Mouse (Mus musculus): ENCODE measurements around the gene Stmn1. TPM values are rescaled to one million over a fixed set of nuclear protein-coding genes. Genes with fewer than 3 reads are reported as not detected.
"Not testable (repeated sequence)": the region's sequence is repeated elsewhere in the genome, so short reads cannot be mapped to it uniquely, and the experiment has no call there.

Stmn1 gene
- total RNA-seq, 2 experiments from 2014 or later = 1,050 to 1,137 TPM

- no peak for DNase-seq (ENCODE audit: low spot score in 2 of 2)
Measured at GRCm38 (mm10) chr4:134484231-134484630, 16.1 kb downstream of the Stmn1 start.

- no peak for DNase-seq (ENCODE audit: low spot score in 2 of 2)
Measured at GRCm38 (mm10) chr4:134485151-134485900, 17.2 kb downstream of the Stmn1 start.

DNA sequence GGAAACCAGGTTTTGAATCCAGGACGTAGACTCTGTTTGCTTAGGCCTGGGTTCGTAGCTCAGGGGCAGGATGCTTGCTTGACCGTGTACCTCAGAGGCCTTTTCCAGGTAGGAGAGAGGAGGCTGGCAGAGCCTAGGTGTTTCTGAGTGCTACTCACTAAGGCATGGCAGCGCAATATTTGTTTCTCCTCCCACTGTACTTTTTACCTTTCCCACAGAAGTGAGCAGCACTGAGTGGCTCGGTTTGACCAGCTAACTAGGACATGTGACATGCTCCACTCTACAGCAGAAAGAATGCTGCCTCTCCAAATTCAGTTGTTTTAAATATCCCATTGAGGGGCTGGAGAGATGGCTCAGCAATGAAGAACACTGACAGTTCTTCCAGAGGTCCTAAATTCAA is 20.1 kb downstream of the Stmn1 start:
- no peak for DNase-seq (ENCODE audit: low spot score in 2 of 2)

DNA sequence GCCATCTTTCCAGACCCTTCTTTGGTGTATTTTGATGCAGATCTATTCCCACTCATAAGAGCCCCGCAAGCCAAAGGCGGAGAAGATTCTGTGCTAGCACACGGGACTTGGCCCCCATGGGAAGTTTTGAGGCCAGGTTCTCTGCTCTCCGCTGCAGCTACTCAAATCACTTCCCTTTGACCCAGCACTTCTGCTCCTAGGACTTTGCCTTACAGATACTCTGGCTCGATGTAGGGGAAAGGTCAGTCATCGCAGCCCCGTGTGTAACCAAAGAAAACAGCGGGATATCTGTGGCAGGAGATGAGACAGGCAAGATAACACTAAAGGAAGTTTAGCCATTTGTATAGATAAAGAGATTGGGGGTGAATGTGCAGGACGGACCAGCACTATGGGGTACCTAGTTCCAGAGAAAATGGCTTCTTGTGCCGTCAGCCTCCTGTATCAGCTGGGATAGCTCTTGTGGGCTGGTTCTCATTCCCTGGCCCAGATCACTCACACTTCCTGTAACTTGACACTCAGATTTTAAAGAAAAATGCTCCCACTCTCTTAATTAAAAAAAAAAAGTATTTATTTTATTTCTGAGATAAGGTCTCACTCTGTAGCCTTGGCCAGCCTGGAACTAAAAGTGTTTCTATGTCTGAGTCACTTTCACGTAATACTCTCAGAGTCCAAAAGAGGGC is 22.0 kb downstream of the Stmn1 start:
- no peak for DNase-seq (ENCODE audit: low spot score in 2 of 2)

DNA sequence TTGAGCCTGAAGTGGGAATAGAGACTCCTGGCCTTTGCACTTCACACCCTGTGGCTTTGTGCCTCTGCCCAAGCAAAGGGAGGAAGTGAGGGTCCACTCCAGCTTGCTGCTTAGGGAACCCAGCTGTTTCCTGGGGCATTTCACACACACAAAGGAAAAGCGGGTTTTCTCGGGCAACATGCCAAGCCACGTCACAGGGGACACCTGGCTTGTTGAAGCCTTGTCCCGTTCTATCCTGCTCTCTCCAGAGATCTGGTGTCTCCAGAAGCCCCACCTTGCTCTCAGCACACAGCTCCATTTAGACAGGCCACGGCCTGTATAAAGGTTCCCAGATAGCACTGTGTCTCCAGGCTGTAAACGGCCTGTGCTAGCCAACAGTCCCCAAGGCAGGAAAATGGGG is 23.6 kb downstream of the Stmn1 start:
- no peak for DNase-seq (ENCODE audit: low spot score in 2 of 2)

DNA sequence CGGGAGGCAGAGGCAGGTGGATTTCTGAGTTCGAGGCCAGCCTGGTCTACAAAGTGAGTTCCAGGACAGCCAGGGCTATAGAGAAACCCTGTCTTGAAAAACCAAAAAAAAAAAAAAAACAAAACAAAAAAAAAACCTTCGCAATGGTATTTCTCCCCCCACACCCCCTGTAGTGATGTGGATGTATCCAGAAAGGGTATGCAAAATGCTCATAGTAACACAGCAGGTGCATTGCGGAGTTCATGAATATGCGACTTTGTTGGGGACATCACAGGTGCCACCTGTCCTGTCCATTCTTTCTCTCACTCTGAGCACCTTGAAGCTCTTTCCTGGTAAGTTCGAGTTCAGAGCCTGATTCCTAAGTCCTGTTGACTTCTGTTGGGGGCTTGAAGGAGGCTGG is 26.0 kb downstream of the Stmn1 start:
- not testable (repeated sequence) for DNase-seq (ENCODE audit: low spot score in 2 of 2)

DNA sequence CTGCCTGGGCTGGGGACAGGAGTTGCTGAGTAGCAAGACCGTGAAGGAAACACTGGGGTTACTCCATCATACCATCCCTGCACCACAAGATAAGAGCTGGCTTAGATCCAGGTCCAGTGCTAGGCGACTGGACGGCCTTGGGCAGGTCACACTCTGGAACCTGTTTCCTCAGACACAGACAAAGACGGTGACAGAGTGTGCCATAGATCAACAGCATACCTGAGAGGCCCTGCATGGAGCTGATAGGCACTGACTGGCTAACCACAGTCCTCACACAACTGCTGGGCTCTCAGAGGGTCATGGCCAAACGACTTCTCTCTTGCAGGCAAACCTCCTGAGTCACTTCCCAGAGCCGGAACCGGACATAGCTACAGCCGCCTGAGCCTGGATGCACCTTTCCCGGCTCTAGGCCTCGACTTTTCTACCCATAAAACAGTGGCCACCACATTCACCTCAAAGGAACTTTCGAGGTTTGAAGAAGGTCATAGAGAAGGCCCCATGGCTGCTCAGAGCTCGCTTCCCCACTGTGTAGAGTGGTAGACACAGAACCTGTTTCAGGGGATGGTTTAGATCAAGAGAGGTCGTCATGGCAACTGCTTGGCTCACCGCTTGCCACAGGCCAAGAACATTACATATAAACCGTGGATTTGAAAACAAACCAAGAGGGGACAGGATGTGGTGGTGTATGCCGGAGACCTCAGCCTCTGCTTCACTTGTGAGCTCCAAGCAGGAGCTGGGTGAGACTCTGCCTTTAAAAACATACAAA is 26.8 kb downstream of the Stmn1 start:
- DNase-seq (ENCODE audit: low spot score in 2 of 2) = no peak

DNA sequence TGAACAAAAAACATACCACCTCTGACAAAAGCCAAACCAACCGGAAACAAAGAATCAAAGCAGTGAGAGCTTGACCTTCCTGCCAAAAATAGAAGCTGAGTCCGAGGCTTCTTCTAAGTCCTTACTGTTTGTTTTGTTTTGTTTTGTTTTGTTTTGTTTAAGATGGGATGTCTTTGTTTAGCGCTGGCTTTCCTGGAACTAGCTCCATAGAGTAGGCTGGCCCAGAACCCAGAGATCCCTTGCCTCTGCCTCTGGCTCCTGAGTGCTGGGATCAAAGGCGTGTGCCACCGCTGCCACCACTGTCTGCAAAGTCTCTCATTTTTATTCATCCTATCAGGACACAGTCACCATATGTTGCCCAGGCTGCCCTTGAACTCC is 27.4 kb downstream of the Stmn1 start:
- no peak for DNase-seq (ENCODE audit: low spot score in 2 of 2)

GRCm38 (mm10) chr4:134496595-134497210 is 28.6 kb downstream of the Stmn1 start, which contains the start of gene Paqr7:
TSS of gene Paqr7 (plus strand) at chr4:134496697.
- DNase-seq (ENCODE audit: low spot score in 2 of 2) = peak; percentile 63 to 79

- DNase-seq (ENCODE audit: low spot score in 2 of 2) = no peak
Measured at GRCm38 (mm10) chr4:134497223-134497622, 29.1 kb downstream of the Stmn1 start.

DNA sequence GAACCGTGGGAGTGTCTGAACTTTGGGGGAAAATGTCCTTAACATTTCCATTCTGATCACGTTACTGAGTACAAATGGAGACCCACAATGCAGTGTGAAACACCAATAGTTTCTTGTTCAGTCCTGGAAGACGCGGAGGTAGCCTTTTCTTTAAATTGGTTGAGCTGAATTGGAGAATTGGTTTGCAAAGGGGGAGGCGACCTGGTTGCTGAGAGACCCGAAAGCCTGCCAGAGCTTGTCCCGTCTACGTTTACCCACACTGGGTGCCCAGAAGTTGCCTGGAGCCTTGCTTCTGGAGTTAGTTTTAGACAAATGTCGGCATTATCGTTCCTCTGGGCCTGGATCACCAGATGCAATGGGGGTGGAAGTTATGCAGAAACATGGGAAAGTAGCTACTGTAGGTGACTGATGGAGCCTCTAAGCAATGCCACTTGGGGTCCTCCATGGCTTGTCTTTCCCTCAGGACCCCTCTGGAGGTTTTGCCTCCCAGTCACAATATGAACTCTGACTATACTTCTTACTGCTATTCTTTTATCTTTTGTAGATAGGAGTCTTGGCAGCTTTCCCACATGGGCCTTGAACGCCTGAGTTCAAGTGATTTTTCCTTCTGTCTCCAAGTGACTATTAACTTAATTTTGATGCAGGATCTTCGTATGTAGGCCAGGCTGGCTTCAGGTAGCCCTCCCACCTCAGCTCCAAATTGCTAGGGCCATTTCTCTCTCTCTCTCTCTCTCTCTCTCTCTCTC is 30.0 kb downstream of the Stmn1 start:
- DNase-seq (ENCODE audit: low spot score in 2 of 2) = no peak

GRCm38 (mm10) chr4:134498983-134499382 is 30.9 kb downstream of the Stmn1 start:
- DNase-seq (ENCODE audit: low spot score in 2 of 2) = not testable (repeated sequence)

DNA sequence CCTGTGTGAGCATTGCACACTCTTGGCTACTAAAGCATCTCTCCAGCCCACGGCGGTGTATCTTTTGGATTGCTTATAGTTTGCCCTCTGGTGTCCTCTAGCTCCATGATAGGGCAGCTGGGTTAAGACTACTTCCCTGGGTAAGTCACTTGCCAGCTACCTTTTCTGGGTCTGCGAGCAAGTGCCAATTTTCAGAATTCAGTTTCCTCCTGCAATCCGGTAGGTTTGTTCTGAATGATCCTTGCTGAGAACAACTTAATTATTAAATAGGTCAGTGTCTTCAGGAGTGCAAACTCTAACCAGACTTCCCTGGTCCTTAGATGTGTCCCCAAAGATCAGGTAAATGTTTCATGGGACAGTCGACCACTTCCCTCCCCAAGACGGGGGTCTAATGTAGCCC is 33.0 kb downstream of the Stmn1 start:
- no peak for DNase-seq (ENCODE audit: low spot score in 2 of 2)

DNA sequence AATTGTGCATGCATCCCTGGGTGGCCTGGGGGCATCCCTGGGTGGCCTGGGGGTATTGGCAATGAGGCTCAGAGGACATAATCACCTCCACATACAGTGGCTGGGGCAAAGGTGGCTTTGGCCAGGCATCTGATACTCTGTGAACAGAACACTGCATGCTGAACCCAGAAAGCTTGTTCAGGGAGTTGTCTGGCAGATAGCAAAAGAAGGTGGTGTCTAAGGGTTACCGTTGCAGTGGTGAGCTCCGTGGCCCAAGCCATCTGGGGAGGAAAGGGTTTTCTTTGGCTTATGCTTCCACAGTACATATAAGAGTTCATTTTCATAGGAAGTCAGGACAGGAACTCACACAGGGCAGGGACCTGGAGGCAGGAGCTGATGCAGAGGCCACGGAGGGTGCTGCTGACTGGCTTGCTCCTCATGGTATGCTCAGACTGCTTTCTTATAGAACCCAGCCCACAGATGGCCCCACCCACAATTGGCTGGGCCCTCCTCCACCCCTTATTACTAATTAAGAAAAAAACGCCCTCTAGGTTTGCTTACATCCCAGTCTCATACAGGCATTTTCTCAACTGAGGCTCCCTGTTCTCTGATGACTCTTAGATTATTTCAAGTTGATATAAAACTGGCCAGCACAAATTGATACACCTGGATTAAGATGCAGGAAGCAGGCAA is 35.7 kb downstream of the Stmn1 start:
- DNase-seq (ENCODE audit: low spot score in 2 of 2) = no peak

GRCm38 (mm10) chr4:134505303-134505789 is 37.2 kb downstream of the Stmn1 start:
- DNase-seq (ENCODE audit: low spot score in 2 of 2) = no peak

DNA sequence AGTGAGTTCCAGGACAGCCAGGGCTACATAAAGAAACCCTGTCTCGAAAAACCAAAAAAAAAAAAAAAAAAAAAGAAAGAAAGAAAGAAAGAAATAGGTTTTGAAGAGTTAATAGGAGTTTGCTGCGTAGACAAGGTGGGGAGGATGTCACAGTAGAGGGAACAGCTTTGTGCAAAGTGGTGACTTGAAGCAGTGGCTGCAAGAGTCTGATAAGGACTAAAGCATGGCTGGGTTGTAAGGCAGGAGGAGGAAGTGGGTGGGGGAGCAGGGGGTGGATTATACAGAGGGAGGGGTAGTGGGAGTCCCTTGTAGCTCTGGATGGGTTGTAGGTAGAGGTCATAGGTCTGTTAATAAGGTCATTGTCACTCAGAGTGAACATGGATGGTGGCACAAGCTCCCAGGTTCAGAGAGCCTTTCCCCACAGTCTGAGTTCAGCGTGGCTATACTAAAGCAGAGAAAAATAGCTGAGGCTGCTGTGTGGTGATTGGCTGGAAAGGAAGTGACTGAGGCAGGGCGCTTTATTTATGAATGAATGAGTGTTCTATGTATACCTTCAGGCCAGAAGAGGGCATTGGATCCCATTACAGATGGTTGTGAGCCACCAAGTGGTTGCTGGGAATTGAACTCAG is 38.0 kb downstream of the Stmn1 start:
- no peak for DNase-seq (ENCODE audit: low spot score in 2 of 2)

GRCm38 (mm10) chr4:134506713-134507112 is 38.6 kb downstream of the Stmn1 start:
- no peak for DNase-seq (ENCODE audit: low spot score in 2 of 2)

- no peak for DNase-seq (ENCODE audit: low spot score in 2 of 2)
Measured at GRCm38 (mm10) chr4:134510396-134510795, 42.3 kb downstream of the Stmn1 start.

DNA sequence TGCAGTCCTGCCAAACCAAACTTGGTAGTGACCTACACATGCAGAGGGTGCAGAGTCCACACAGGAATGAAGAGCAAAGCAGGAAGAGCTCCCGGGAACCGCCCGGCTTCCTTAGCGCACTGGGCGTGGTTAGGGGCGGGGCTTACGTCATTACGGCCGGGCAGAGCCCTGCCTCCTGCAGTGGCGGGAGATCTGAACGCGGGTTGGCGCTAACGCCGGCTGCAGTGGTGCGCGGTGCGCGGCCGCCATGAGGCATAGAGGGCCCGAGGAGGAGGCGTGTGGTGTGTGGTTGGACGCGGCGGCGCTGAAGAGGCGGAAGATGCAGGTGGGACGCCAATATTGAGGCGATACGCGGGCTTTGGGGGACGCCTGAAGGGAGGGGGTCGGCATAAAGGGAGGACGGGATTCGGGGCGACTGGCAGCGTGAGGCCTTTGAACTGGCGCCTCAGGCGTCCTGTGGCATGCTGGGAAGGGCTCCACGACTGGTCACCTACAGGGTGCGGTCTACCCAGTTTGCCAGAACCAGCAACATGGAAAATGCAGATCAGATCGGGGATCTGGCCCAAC is 42.8 kb downstream of the Stmn1 start, which contains the start of gene Aunip:
Gene Aunip, plus strand, starts transcription at position 155 of the 567 bp plus-strand sequence.
- peak; percentile 85 to 88 for DNase-seq (ENCODE audit: low spot score in 2 of 2)

Measured in layer of hippocampus, postnatal 10 days (tissue).